Mouse (Mus musculus): ENCODE measurements around the gene Snx22. TPM values are rescaled to one million over a fixed set of nuclear protein-coding genes. Genes with fewer than 3 reads are reported as not detected.

Gene Snx22
- 0.72 and 1.9 TPM in 2 replicates for polyA plus RNA-seq (2015; fragmentation: Nextera tagmentation; extraction: Ambion mirVana)

DNA sequence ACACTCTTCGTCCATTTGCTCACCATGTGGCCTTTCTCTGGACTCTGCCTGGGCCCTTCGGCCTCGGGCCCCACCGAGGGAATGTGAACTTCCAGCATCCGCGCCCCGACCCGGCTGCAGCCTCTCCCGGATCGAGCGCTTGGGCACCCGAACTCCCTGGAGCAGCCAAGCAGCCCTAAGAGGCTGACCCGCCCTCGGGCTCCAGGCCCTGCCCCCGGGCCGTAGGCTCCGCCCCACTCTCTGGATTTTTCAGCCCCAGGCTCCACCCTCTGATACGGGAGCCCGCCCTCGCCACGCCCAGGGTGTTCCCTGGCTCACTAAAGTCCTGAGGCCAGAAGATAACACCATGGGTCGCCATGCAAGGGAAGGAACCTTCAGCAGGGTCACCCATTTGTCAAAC lies at the start of gene Snx22:
Gene Snx22 (minus strand): TSS at position 137 of the 400 bp plus-strand sequence.

DNA sequence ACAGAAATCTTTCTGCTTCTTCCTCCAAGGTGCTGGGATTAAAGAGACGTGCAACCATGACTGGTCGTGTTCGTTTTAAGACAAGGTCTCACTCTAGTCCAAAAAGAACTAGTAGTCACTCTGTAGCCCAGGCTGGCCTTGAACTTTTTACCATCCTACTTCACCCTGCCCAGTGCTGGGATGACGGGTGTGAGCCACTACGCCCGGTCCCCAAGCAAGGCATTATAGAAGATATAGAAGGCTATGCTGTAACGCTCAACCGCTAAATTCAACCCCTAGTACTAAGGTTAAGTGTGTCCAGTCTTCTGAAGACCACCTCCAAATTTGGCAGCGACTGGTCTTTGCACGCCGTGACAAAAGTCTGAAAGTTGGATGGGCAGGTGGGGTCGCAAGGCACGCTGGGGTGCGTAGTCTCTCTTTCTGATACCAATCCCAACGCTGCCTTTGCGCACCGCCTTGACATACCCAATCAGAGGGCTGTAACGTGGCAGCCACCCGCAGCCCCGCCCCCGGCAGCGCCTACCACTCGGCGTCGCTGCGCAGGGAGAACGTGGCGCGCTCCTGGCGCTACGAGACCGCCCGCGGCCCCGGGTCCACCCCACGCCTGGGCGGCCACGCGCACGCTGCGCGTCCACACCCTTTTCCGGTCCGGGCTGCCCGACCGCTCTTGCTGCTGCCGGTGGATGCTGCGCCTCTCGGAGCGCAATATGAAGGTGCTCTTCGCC lies 9.8 kb downstream of the Snx22 start, which contains the start of gene Ppib:
Gene Ppib (plus strand): TSS at position 640 of the 725 bp plus-strand sequence.

Other genes with a start within 250 kb of the Snx22 start
- 5.1 and 5.5 TPM in 2 replicates for gene Zfp609, start 242.2 kb downstream of the Snx22 start, polyA plus RNA-seq (2015; fragmentation: Nextera tagmentation; extraction: Ambion mirVana)
- gene Pclaf, start 179.5 kb downstream of the Snx22 start, polyA plus RNA-seq (2015; fragmentation: Nextera tagmentation; extraction: Ambion mirVana): 43.7 and 47.2 TPM in 2 replicates
- 21.3 and 27.4 TPM in 2 replicates for gene Trip4, start 160.9 kb downstream of the Snx22 start, polyA plus RNA-seq (2015; fragmentation: Nextera tagmentation; extraction: Ambion mirVana)
- 6.3 and 8.7 TPM in 2 replicates for gene Csnk1g1, start 160.8 kb downstream of the Snx22 start, polyA plus RNA-seq (2015; fragmentation: Nextera tagmentation; extraction: Ambion mirVana)
- 632 and 633 TPM in 2 replicates for gene Ppib, start 9.5 kb downstream of the Snx22 start, polyA plus RNA-seq (2015; fragmentation: Nextera tagmentation; extraction: Ambion mirVana)
- 122 and 143 TPM in 2 replicates for gene Snx1, start 56.9 kb upstream of the Snx22 start, polyA plus RNA-seq (2015; fragmentation: Nextera tagmentation; extraction: Ambion mirVana)
- gene Ciao2a, start 56.9 kb upstream of the Snx22 start, polyA plus RNA-seq (2015; fragmentation: Nextera tagmentation; extraction: Ambion mirVana): 232 and 233 TPM in 2 replicates
- gene Dapk2, start 88.5 kb upstream of the Snx22 start, polyA plus RNA-seq (2015; fragmentation: Nextera tagmentation; extraction: Ambion mirVana): 3.7 and 8.1 TPM in 2 replicates